Comparison of ENCODE assay signal across 18 mouse cellular contexts in the genomic region with DNA sequence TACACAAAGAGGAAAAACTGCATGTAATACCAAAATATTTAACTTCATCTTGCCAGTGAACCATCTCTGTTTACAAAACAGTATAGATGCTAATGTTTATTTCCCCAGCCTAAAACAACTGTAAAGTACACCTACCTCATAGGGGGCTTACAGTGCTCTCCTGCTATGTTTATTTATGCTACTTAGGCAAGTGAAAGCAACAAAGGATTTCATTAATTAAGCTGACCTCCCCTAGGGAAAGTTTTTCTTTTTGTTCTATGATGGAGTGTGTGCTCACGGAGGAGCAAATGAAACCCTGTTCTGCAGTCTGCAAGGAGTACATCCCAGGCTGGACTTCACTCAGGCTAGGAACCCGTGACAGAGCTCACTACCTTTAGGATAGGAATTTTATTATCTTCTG.
DNase-seq lines count a peak whose midpoint lies in the region; ATAC-seq and TF ChIP-seq lines count a peak whose summit lies in the region.
"Had no signal": no experiment of that assay in that cellular context is flagged by ENCODE, and none has a peak within 500 bp of the region (broad histone marks: within the 10 kb centered on the region; RNA-seq: fewer than 3 reads in every experiment).

No protein-coding gene starts in this region.

- TF ChIP-seq CTCF in lung, embryonic 14.5 days (IDR thresholded peaks at IDR 0.05; ENCODE audit: low read depth) = no peak
- TF ChIP-seq CTCF in hindbrain, postnatal 0 days (IDR thresholded peaks at IDR 0.05; ENCODE audit: low read depth) = no peak
- TF ChIP-seq CTCF in midbrain, postnatal 0 days (IDR thresholded peaks at IDR 0.05) = no peak

- ATAC-seq in lung, embryonic 14.5 days (ENCODE audit: insufficient read depth) = no peak
- ATAC-seq in hindbrain, embryonic 13.5 days (ENCODE audit: low FRiP score) = no peak
- ATAC-seq in hindbrain, postnatal 0 days = 0 out of 2 replicates have a peak, but pooled peaks have one; percentile 34
- no peak for ATAC-seq in midbrain, postnatal 0 days (ENCODE audit: low FRiP score)

- no peak for DNase-seq in lung, embryonic 14.5 days
- no peak for DNase-seq in lung, adult 18-20 months
- DNase-seq in hindbrain, postnatal 0 days (ENCODE audit: low spot score) = peak; percentile 8
- DNase-seq in midbrain, postnatal 0 days (ENCODE audit: low spot score) = no peak
- no peak for DNase-seq in urinary bladder, postnatal 36 days (ENCODE audit: low spot score in 2 of 2)
- no peak for DNase-seq in urinary bladder, postnatal 10 days (ENCODE audit: low spot score)
- DNase-seq: cerebellum, adult 9-11 months; gastrocnemius, adult 2 months; heart, postnatal 4 days; kidney, postnatal 10 days; liver, embryonic 13.5 days; spleen, adult 18-20 months; thymus, postnatal 14 days had no signal

- H3K9ac ChIP-seq in lung, embryonic 14.5 days = no peak overlapping the region
- H3K9ac ChIP-seq in hindbrain, embryonic 13.5 days = no peak overlapping the region
- H3K9ac ChIP-seq in hindbrain, postnatal 0 days (replicated peaks; ENCODE audit: low read length) = peak overlapping the region; percentile 56; the same call in 1 of the 2 replicates
- H3K9ac ChIP-seq in midbrain, postnatal 0 days (replicated peaks; ENCODE audit: low read length, poor library complexity, severe bottlenecking) = peak overlapping the region; percentile 61
- H3K9ac ChIP-seq: forebrain, embryonic 13.5 days; limb, embryonic 12.5 days; liver, embryonic 13.5 days; stomach, embryonic 15.5 days had no signal

- no peak overlapping the region for H3K27ac ChIP-seq in lung, embryonic 14.5 days (ENCODE audit: low read depth)
- H3K27ac ChIP-seq in hindbrain, embryonic 13.5 days = no peak overlapping the region
- 0 out of 2 replicates have a peak overlapping the region, but pooled peaks have one; percentile 77 for H3K27ac ChIP-seq in hindbrain, postnatal 0 days
- peak overlapping the region; percentile 57; the same call in 1 of the 2 replicates for H3K27ac ChIP-seq in midbrain, postnatal 0 days (ENCODE audit: low read depth, low read length)
- H3K27ac ChIP-seq: forebrain, embryonic 13.5 days; gastrocnemius, adult 2 months; limb, embryonic 12.5 days; liver, embryonic 13.5 days; macrophage; stomach, embryonic 15.5 days had no signal

- H3K4me1 ChIP-seq in lung, embryonic 14.5 days (ENCODE audit: insufficient read depth) = 0 out of 2 replicates have a peak, but pooled peaks cover 10% of the 10 kb centered on the region
- peaks cover 30% of the 10 kb centered on the region for H3K4me1 ChIP-seq in hindbrain, embryonic 13.5 days (replicated peaks)
- peaks cover 9% of the 10 kb centered on the region; the same call in 1 of the 2 replicates for H3K4me1 ChIP-seq in hindbrain, postnatal 0 days (ENCODE audit: insufficient read depth, low read length)
- H3K4me1 ChIP-seq in midbrain, postnatal 0 days (ENCODE audit: insufficient read depth, low read length) = peaks cover 3% of the 10 kb centered on the region; the same call in 1 of the 2 replicates
- H3K4me1 ChIP-seq: liver, embryonic 13.5 days; stomach, embryonic 15.5 days had no signal

- no peaks in the 10 kb centered on the region for H3K27me3 ChIP-seq in lung, embryonic 14.5 days (ENCODE audit: insufficient read depth, low read length)
- no peaks in the 10 kb centered on the region for H3K27me3 ChIP-seq in hindbrain, embryonic 13.5 days
- H3K27me3 ChIP-seq in hindbrain, postnatal 0 days (ENCODE audit: insufficient read depth, low read length) = no peaks in the 10 kb centered on the region
- no peaks in the 10 kb centered on the region for H3K27me3 ChIP-seq in midbrain, postnatal 0 days (ENCODE audit: insufficient read depth, low read length)
- H3K27me3 ChIP-seq: forebrain, embryonic 13.5 days; limb, embryonic 12.5 days; liver, embryonic 13.5 days; stomach, embryonic 15.5 days had no signal

- no peaks in the 10 kb centered on the region for H3K36me3 ChIP-seq in lung, embryonic 14.5 days (ENCODE audit: insufficient read depth)
- H3K36me3 ChIP-seq in hindbrain, embryonic 13.5 days = no peaks in the 10 kb centered on the region
- no peaks in the 10 kb centered on the region for H3K36me3 ChIP-seq in hindbrain, postnatal 0 days (ENCODE audit: insufficient read depth, low read length)
- no peaks in the 10 kb centered on the region for H3K36me3 ChIP-seq in midbrain, postnatal 0 days (ENCODE audit: insufficient read depth, low read length)
- H3K36me3 ChIP-seq: limb, embryonic 12.5 days; liver, embryonic 13.5 days; stomach, embryonic 15.5 days had no signal

- H3K4me2 ChIP-seq in lung, embryonic 14.5 days = 0 out of 2 replicates have a peak overlapping the region, but pooled peaks have one; percentile 55
- peak overlapping the region; percentile 55 for H3K4me2 ChIP-seq in hindbrain, embryonic 13.5 days
- H3K4me2 ChIP-seq in hindbrain, postnatal 0 days (ENCODE audit: low read depth, low read length) = peak overlapping the region; percentile 63
- H3K4me2 ChIP-seq in midbrain, postnatal 0 days (ENCODE audit: low read depth, low read length, poor library complexity, severe bottlenecking) = peak overlapping the region; percentile 72
- H3K4me2 ChIP-seq: liver, embryonic 13.5 days; stomach, embryonic 15.5 days had no signal

- 40% methylated on average over 2 of the region's 2 CpGs for WGBS in lung, embryonic 14.5 days
- WGBS in hindbrain, embryonic 13.5 days = 24% methylated on average over 2 of the region's 2 CpGs
- WGBS in hindbrain, postnatal 0 days = 22% methylated on average over 2 of the region's 2 CpGs
- WGBS in midbrain, postnatal 0 days = 15% methylated on average over 2 of the region's 2 CpGs

- H3K9me3 ChIP-seq in lung, embryonic 14.5 days (ENCODE audit: low read depth, low read length) = no peaks in the 10 kb centered on the region
- no peaks in the 10 kb centered on the region for H3K9me3 ChIP-seq in hindbrain, embryonic 13.5 days
- no peaks in the 10 kb centered on the region for H3K9me3 ChIP-seq in hindbrain, postnatal 0 days (ENCODE audit: low read length)
- H3K9me3 ChIP-seq in midbrain, postnatal 0 days (ENCODE audit: low read length) = no peaks in the 10 kb centered on the region
- H3K9me3 ChIP-seq: forebrain, embryonic 13.5 days; limb, embryonic 12.5 days; liver, embryonic 13.5 days; stomach, embryonic 15.5 days had no signal

- no peak overlapping the region for H3K4me3 ChIP-seq in lung, embryonic 14.5 days (ENCODE audit: low read depth, low read length)
- H3K4me3 ChIP-seq in hindbrain, embryonic 13.5 days = no peak overlapping the region
- peak overlapping the region; percentile 42 for H3K4me3 ChIP-seq in hindbrain, postnatal 0 days (ENCODE audit: low read length)
- H3K4me3 ChIP-seq in midbrain, postnatal 0 days (ENCODE audit: low read depth, low read length) = peak overlapping the region; percentile 52
- H3K4me3 ChIP-seq: forebrain, embryonic 13.5 days; limb, embryonic 12.5 days; liver, embryonic 13.5 days; stomach, embryonic 15.5 days had no signal

Comparison
In these comparisons a context has a peak if more than half of its experiments do, and no peak if none do; other contexts are left out.
1. H3K27ac ChIP-seq: peak in hindbrain, postnatal 0 days (single experiment) and midbrain, postnatal 0 days (single experiment); none in lung, embryonic 14.5 days (single experiment) and hindbrain, embryonic 13.5 days (single experiment).
2. H3K4me3 ChIP-seq: peak in hindbrain, postnatal 0 days (single experiment) and midbrain, postnatal 0 days (single experiment); none in lung, embryonic 14.5 days (single experiment) and hindbrain, embryonic 13.5 days (single experiment).
3. H3K9ac ChIP-seq: peak in hindbrain, postnatal 0 days (single experiment) and midbrain, postnatal 0 days (single experiment); none in lung, embryonic 14.5 days (single experiment) and hindbrain, embryonic 13.5 days (single experiment).
4. Peak in every context shown above with its lines, with median percentiles within 50 percentile points of each other: H3K4me2 ChIP-seq.